ENCODE assay signal across 8 mouse cellular contexts in genomic region chr17:45572103-45573086, GRCm38 (mm10). TPM values are rescaled to one million over a fixed set of nuclear protein-coding genes. Genes with fewer than 3 reads are reported as not detected.
DNase-seq lines count a peak whose midpoint lies in the region; ATAC-seq lines count a peak whose summit lies in the region.

No protein-coding gene starts in this region.

- H3K4me1 ChIP-seq in hindbrain, embryonic 13.5 days (replicated peaks) = peaks cover 62% of the 10 kb centered on the region

- peak overlapping the region; percentile 99 for H3K27ac ChIP-seq in hindbrain, embryonic 13.5 days

- peak; percentile 96 for DNase-seq in R1 (ENCODE audit: low read depth, low spot score)
- peak; percentile 75 to 80 for DNase-seq in cerebellum, postnatal 25 days
- DNase-seq in frontal cortex, postnatal 36 days (ENCODE audit: low spot score in 2 of 2) = peak; percentile 74 to 76
- DNase-seq in layer of hippocampus, postnatal 36 days = peak; percentile 78 to 82
- DNase-seq in lung, postnatal 25 days (ENCODE audit: low spot score) = peak; percentile 87
- peak; percentile 76 for DNase-seq in right cerebral cortex, adult 18-20 months
- DNase-seq in urinary bladder, postnatal 4 days (ENCODE audit: low spot score in 2 of 2) = peak; percentile 77 to 78

- H3K4me2 ChIP-seq in hindbrain, embryonic 13.5 days = peak overlapping the region; percentile 79

- peak; percentile 64 for ATAC-seq in hindbrain, embryonic 13.5 days (ENCODE audit: low FRiP score)

- peak overlapping the region; percentile 100 for H3K9ac ChIP-seq in hindbrain, embryonic 13.5 days

- peak overlapping the region; percentile 99 for H3K4me3 ChIP-seq in hindbrain, embryonic 13.5 days

- peaks cover 43% of the 10 kb centered on the region for H3K36me3 ChIP-seq in hindbrain, embryonic 13.5 days

- H3K9me3 ChIP-seq in hindbrain, embryonic 13.5 days = no peaks in the 10 kb centered on the region

- under 1% methylated on average over 56 of the region's 57 CpGs for WGBS in hindbrain, embryonic 13.5 days

- no peaks in the 10 kb centered on the region for H3K27me3 ChIP-seq in hindbrain, embryonic 13.5 days

RNA-seq across cellular contexts. Expression of gene Hsp90ab1, which starts 0.7 kb away (rescaled TPM):
- 1,593 and 1,619 TPM in 2 replicates for polyA plus RNA-seq in hindbrain, embryonic 13.5 days (2015; fragmentation: Nextera tagmentation; extraction: Ambion mirVana)
- total RNA-seq in layer of hippocampus, postnatal 36 days (2021) = 1,000 to 10,000 TPM; 1,811 to 1,865 TPM

RNA-seq across cellular contexts. Expression of gene Slc35b2, which starts 8.7 kb away (rescaled TPM):
- polyA plus RNA-seq in hindbrain, embryonic 13.5 days (2015; fragmentation: Nextera tagmentation; extraction: Ambion mirVana) = 86.5 and 91.1 TPM in 2 replicates
- total RNA-seq in layer of hippocampus, postnatal 36 days (2021) = 10 to 100 TPM; 28.2 to 29.4 TPM

RNA-seq across cellular contexts. Expression of gene Nfkbie, which starts 16.9 kb away (rescaled TPM):
- 5.6 and 6.5 TPM in 2 replicates for polyA plus RNA-seq in hindbrain, embryonic 13.5 days (2015; fragmentation: Nextera tagmentation; extraction: Ambion mirVana)
- 1 to 10 TPM; 2.6 to 3.4 TPM for total RNA-seq in layer of hippocampus, postnatal 36 days (2021)

RNA-seq across cellular contexts. Expression of gene Tmem151b, which starts 22.9 kb away (rescaled TPM):
- 26.6 and 27.3 TPM in 2 replicates for polyA plus RNA-seq in hindbrain, embryonic 13.5 days (2015; fragmentation: Nextera tagmentation; extraction: Ambion mirVana)
- 100 to 1,000 TPM; 106 to 112 TPM for total RNA-seq in layer of hippocampus, postnatal 36 days (2021)

RNA-seq across cellular contexts. Expression of gene Slc29a1, which starts 27.0 kb away (rescaled TPM):
- polyA plus RNA-seq in hindbrain, embryonic 13.5 days (2015; fragmentation: Nextera tagmentation; extraction: Ambion mirVana) = 33.7 and 38.2 TPM in 2 replicates
- total RNA-seq in layer of hippocampus, postnatal 36 days (2021) = 10 to 100 TPM; 20.8 to 21.5 TPM

Comparison
In these comparisons a context has a peak if more than half of its experiments do, and no peak if none do; other contexts are left out.
1. Peak in every context shown above with its lines: DNase-seq, ATAC-seq, H3K4me3 ChIP-seq and H3K27ac ChIP-seq.